Mouse (Mus musculus) olfactory bulb, adult 2 months (tissue): ENCODE measurements around the gene Pdcd2l. TPM values are rescaled to one million over a fixed set of nuclear protein-coding genes. Genes with fewer than 3 reads are reported as not detected.
"Not testable (repeated sequence)": the region's sequence is repeated elsewhere in the genome, so short reads cannot be mapped to it uniquely, and the experiment has no call there.

Experiments used
- H3K27ac ChIP-seq: fragments of 200-500 bp; 2 replicates; pipeline ENCODE4 v1.5.1; 2012; ENCODE audit warnings: low read depth, low read length; ENCODE audit not compliant: insufficient read depth
- H3K4me1 ChIP-seq: fragments of 200-500 bp; 2 replicates; pipeline ENCODE4 v1.6.1; 2012; ENCODE audit warnings: low read length; ENCODE audit not compliant: control insufficient read depth, insufficient read depth
- H3K4me3 ChIP-seq: fragments of 200-500 bp; 2 replicates; pipeline ENCODE4 v1.5.1; 2012; ENCODE audit warnings: mild to moderate bottlenecking, low read depth, low read length, moderate library complexity; ENCODE audit not compliant: insufficient read depth
- CTCF ChIP-seq: fragments of 200-500 bp; IDR thresholded peaks from 2 replicates; pipeline ENCODE4 v1.5.1; 2012; ENCODE audit warnings: low read depth, mild to moderate bottlenecking, low read length, moderate library complexity; ENCODE audit not compliant: insufficient read depth
- POLR2A ChIP-seq: fragments of 200-500 bp; IDR thresholded peaks from 2 replicates; pipeline ENCODE4 v1.6.1; 2012; ENCODE audit warnings: mild to moderate bottlenecking, low read depth, low read length, moderate library complexity; ENCODE audit not compliant: insufficient read depth
- WGBS: fragments of 180-500 bp; shearing (Covaris S2); methylation state at CpG from one replicate; pipeline ENCODE4 v1.1.7; 2018; 5-methylcytosine and 5-hydroxymethylcytosine counted together
- polyA plus RNA-seq: library from polyadenylated mRNA; stranded (reverse); fragments of >200 nt; gene quantifications from 2 replicates; pipeline ENCODE4 v1.2.4, GENCODE M21; 2012; ENCODE audit warnings: low replicate concordance; ENCODE audit not compliant: missing spikeins, insufficient read depth, insufficient read length

The Pdcd2l gene
- polyA plus RNA-seq, 1 experiment = not detected

DNA sequence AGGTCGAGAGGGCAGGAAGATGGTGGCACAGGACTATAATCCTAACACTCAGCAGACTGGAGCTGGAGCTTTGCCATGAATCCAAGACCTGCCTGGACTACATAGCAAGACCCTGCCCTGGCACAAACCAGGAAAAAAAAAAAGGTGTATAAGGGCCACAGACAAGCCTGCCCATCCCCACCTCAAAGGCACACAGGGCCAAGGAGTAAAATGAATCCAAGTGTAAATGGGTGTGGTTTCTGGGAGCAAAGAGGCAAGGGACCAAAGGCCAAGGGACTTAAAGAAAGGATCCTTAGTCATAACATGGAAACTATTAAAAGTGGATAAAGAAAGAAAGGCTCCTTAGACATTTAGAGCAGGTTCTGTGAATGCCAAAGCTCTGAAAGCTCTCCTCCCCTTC, 22.0 kb upstream of the Pdcd2l start:
- TF ChIP-seq CTCF = no peak
- no peak for TF ChIP-seq POLR2A
- WGBS = 84% methylated on average over 1 of the region's 1 CpGs
- Histone ChIP-seq H3K4me1 (peaks cover 3% of the 10 kb centered on the region; the same call in 1 of the 2 replicates), H3K27ac (no peak overlapping the region), H3K4me3 (no peak overlapping the region)

DNA sequence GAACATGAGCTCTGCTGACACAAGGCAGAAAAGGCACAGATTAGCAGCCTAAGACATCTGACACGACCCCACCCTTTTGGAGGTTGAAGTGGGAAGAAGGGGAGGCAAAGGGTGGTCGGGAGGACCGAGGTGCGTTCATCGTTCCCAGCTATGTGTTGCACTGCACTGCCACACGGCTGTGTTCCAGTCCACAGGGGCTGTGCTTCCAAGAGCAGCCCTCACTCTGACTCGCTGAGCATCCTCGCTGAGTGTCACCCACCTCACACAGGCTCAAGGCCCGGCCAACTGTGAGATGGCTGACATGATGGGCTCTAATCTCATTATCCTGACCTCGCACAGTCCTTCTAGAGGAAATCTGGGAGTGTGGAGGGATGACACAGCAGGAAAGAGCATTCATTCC, 20.0 kb upstream of the Pdcd2l start:
- Histone ChIP-seq H3K4me1 (peaks cover 2% of the 10 kb centered on the region; the same call in 1 of the 2 replicates), H3K27ac (no peak overlapping the region), H3K4me3 (no peak overlapping the region)
- 93% methylated on average over 10 of the region's 10 CpGs for WGBS
- TF ChIP-seq POLR2A = no peak
- no peak for TF ChIP-seq CTCF

DNA sequence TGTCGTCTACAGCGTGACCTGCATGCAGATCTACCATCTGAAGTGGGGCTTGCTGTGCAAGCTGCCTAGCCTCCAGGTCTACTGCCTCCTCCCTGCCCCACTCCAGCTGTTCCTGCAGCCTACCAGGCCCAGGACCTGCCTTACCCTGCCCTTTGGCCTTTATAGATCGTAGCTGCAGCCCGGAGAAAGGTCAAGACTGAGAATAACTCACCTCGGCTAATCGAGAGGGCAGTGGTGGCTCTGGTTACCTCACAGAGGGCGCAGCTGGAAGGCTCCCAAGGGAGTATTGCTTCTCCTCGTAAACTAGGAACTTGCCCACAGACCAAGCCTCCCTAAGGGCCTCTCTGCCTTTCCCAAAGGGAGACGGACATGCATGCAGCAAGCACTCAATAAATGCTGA, 19.0 kb upstream of the Pdcd2l start:
- Histone ChIP-seq H3K4me1 (no peaks in the 10 kb centered on the region), H3K27ac (no peak overlapping the region), H3K4me3 (no peak overlapping the region)
- WGBS = 91% methylated on average over 9 of the region's 9 CpGs
- TF ChIP-seq CTCF (no peak), POLR2A (no peak)

DNA sequence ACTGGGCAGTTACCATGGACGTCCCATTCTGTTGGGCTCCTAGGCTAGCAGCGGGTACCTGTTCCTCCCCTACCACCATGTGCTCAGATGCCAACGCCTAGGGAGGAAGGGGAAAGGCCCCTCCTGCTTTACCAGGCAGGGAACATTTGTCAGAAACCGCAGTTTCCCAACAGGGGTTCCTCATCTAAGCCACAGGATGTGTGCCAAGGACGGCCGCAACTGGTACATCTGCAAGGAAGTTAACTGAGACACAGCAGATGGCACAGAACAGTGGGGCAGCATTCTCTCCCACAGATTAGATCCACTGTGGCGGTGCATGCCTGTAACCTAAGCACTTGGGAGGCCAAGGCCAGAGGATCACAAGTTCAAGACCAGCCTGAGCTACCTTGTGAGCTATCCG, 18.2 kb upstream of the Pdcd2l start:
- WGBS = 76% methylated on average over 8 of the region's 8 CpGs
- TF ChIP-seq POLR2A (no peak), CTCF (no peak)
- Histone ChIP-seq H3K4me3 (no peak overlapping the region), H3K27ac (no peak overlapping the region), H3K4me1 (no peaks in the 10 kb centered on the region)

DNA sequence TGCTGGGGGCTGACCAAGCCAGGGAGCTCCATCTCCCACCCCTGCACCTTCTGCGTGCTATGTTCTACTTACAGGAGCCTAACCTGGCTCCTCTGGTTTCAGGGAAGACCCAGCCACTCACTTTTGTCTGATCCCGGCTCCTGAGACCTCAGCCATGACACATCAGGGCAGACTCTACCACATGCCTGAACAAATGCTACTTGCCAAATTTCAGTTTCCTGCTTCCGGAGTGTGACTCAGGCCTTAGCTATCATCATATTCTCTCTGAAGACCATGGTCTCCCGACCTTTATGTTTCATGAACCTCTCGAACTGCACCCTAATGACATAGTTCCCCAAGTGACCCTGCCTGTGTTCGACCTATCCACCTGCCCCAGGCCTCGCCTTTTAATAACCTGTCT, 16.8 kb upstream of the Pdcd2l start:
- 91% methylated on average over 7 of the region's 7 CpGs for whole genome bisulfite sequencing
- TF ChIP-seq POLR2A (no peak), CTCF (no peak)
- Histone ChIP-seq H3K4me3 (no peak overlapping the region), H3K4me1 (no peaks in the 10 kb centered on the region), H3K27ac (no peak overlapping the region)

DNA sequence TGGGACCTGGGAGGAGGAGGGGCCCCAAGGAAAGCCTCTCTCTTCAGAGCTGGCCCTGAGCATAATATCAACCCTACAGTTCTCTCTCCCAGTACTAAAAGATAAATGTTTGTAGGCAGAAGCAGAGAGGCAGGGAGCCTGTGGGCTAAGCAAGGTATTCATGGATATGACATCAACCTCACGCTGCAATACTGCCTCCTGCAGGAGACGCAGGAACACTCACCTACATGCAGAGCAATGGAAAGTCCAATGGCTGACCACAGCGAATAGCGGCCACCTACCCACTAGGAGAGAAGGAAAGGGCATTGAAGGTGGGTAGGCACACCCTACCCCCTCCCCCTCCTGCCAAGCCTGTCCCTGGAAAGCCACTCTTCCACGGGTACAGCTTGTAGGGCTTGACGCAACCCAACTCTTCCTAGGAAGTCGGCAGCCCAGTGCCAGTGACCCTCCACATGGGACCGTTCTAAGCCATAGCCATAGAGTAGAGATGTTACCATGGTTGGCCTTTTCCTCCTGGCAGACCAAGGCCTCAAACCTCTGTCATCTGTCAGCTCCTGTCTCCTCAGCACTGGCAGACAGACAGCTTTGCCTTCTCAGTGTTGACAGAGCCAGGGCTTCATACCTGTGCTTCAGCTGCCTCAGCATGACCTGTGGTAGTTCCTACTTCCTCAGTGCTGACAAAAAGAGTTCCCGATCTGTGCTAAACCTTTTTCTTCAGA, 11.7 kb upstream of the Pdcd2l start:
- H3K27ac ChIP-seq = no peak overlapping the region
- H3K4me3 ChIP-seq = no peak overlapping the region
- WGBS = 88% methylated on average over 9 of the region's 9 CpGs
- TF ChIP-seq CTCF (no peak), POLR2A (no peak)
- no peaks in the 10 kb centered on the region for H3K4me1 ChIP-seq

DNA sequence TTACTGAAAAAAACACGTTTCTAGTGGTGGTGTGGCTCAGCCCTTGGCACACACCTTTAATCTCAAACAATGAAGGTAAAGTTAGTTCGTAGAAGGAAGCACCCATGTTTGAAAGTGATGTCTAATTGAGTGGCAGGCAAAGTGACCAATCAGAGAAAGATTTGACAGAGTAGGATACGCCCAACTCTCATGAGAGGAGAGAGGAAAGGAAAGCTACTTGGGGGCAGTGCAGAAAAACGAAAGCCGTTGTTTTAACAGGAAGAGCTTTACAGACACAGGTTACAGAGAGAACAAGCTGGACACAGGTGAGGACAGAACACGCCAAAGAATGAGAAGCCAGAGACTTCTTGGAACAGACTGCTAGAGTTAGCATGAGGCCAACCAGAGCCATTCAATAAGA, 9.9 kb upstream of the Pdcd2l start:
- no peak for TF ChIP-seq POLR2A
- TF ChIP-seq CTCF = no peak
- Histone ChIP-seq H3K4me3 (no peak overlapping the region), H3K27ac (no peak overlapping the region), H3K4me1 (no peaks in the 10 kb centered on the region)
- 93% methylated on average over 6 of the region's 6 CpGs for WGBS

DNA sequence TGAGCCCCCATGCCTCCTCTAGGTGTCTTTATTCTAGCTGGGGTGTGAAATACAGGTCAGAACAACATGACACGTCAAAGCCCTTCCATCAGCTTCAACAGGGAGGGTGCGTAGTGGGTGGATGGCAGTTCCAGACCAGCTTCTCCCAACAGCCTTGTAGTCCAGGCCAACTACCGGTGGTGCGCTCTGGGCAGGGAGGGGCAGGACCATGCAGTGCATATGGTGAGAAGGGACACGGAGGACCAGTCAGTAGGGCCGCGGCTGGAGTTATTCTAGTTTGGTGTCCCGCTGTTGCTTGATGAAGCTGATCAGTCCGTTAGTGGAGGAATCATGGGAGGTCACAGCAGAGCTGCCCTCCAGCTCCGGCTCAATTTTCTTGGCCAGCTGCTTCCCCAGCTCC, 5.7 kb upstream of the Pdcd2l start:
- 96% methylated on average over 10 of the region's 10 CpGs for WGBS
- not testable (repeated sequence) for H3K27ac ChIP-seq, H3K4me3 ChIP-seq, H3K4me1 ChIP-seq

DNA sequence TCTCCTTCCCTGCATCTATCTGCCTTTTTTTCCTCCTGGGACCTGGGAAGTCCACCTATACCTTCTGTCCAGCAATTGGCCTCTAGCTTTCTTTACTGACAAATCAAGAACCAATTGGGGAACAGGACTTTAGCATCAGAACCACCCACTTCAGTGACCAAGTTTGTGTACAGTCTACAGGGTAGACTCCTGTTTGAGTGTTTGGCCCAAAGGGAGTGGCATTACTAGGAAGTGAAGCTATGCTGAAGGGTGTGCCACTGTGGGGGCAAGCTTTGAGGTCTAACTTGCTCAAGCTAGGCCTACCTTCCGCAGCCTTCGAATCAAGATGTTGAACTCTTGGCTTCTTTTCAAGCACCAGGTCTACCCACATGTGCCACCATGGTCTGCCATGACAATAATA, 4.4 kb upstream of the Pdcd2l start:
- Histone ChIP-seq H3K4me1 (no peaks in the 10 kb centered on the region), H3K27ac (no peak overlapping the region), H3K4me3 (no peak overlapping the region)
- 97% methylated on average over 2 of the region's 2 CpGs for WGBS
- no peak for TF ChIP-seq POLR2A
- TF ChIP-seq CTCF = no peak

DNA sequence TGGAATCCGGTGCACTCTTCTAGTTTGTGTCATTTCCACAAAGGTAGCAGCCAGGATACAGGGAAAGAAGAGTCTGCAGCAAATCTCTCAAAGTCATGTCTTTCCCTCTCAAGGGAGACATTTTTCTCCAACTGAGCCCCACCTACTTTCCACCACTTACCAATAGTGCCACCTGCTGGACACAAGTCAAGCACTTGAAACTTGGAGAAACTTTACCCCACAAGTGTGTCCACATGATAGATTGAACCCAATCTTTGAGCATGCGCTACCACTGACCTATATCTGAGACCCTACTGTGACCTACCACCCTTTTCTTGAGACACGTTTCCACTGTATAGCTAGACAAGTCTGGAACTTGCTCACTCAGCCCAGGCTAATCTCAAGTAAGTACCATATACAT, 1.9 kb upstream of the Pdcd2l start:
- WGBS = 54% methylated on average over 3 of the region's 3 CpGs
- no peak overlapping the region for H3K27ac ChIP-seq
- H3K4me3 ChIP-seq = no peak overlapping the region
- H3K4me1 ChIP-seq = peaks cover 3% of the 10 kb centered on the region; the same call in 1 of the 2 replicates
- TF ChIP-seq CTCF = no peak
- no peak for TF ChIP-seq POLR2A
